Mouse (Mus musculus) skeletal muscle tissue, adult 2 months (tissue): ENCODE measurements around the gene Nemp2.

Experiments used
- DNase-seq: peaks from one replicate; pipeline ENCODE4 v3.0.0-alpha.2; 2012; ENCODE audit warnings: low read depth, low spot score

Nemp2 gene

GRCm38 (mm10) chr1:52630248-52630936 is at the start of gene Nemp2:
Nemp2 (plus strand) TSS chr1:52630703.
- peak; percentile 79 for DNase-seq

DNA sequence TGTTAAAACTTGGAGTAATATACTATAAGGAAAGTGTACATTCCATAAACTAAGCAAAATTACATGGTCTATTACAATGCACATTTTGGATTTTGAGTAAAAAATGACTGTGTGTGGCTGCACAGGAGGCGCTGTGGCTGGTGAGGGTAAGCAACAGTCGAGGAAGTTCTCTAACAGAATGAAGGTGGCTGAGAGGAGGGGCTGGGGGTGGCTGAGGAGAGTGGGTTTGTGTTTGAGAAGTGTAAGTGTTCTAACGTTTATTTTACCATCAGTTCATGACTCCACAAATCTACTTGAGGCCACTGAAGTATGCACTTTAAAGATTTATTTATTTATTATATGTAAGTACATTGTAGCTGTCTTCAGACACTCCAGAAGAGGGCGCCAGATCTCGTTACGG is 48.8 kb upstream of the Nemp2 start:
- no peak for DNase-seq

DNA sequence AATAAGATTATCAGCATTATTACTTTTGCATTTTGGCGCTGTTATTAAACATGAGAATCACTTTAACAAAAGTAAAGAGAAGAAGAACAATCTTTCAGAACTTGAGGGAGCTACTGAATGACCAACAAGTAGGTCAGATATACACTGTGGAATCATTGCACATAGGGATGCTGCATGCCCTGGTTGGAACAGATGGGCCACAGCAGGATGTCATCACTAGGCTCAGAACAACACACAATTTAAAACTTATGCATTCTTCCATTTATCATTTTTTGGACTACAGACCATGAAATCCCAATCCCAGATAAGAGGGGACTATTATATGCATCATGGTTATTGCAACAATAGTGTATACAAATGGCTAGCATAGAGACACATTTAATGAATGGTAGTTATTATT is 47.6 kb upstream of the Nemp2 start:
- no peak for DNase-seq

DNA sequence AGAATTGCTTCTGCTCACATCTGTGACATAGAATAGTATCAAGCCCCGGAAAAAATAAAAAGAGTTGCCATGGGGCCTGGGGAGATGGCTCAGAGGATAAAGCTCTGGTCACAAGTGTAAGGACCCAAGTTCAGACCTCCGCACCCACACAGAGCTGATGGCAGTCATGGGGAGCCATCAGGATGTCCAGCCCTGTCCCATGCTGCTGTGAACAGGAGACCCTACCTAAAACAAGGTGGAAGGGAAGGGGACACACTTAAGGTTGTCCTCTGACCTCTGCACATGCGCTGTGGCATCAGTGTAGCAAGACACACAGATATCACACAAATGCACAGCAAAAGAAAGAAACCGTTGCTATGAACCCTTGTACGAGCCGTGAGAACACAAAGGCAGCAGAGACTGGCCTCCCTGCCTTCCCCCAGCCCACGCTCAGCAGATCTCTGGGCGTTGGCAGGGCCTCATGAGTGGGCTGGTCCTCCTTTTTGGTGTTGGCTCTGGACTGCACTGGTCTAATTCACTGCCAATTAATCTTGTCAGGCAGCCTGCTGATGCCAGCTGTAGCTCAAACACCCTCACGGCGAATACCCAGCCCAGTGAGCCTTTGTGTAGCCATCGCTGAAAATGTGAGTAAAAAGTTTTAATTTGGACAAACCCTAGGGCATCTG is 33.4 kb upstream of the Nemp2 start:
- DNase-seq, result no peak

GRCm38 (mm10) chr1:52597761-52598160 is 32.7 kb upstream of the Nemp2 start:
- no peak for DNase-seq

DNA sequence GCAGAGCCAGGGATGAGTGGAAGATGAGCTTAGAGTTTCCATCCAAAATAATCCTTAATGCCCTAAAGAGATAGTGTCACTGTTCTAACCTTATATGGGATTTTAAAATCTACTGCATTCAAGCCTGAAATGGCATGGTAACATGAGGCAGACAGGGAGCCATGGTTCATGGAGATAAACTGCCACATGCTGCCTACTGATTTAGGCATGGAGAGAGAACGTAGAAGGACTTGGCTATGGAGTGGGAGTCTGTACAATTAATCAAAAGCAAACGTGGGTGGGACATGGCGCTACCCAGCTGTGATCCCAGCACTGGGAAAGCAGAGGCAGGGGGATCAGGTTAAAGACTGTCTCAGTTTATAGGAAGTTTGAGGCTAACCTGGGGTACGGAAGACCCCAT is 32.1 kb upstream of the Nemp2 start:
- no peak for DNase-seq

DNA sequence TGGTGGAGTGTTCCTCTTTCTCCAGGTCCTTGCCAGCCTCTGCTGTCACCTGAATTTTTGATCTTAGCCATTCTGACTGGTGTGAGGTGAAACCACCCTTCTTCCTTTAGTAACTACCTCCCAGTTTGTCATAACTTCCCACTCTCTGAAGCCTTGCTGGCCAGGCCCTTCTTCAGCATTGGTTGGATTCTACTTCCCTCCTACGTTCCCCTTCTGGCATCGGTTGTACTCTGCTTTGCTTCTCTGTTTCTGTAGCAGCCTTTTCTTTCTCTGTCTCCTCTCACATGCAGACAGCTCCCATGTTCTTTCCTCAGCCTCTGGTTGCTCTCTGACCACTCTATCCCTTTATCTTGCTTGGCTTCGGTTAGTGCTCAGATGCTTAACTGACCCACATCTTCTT is 29.0 kb upstream of the Nemp2 start:
- no peak for DNase-seq

DNA sequence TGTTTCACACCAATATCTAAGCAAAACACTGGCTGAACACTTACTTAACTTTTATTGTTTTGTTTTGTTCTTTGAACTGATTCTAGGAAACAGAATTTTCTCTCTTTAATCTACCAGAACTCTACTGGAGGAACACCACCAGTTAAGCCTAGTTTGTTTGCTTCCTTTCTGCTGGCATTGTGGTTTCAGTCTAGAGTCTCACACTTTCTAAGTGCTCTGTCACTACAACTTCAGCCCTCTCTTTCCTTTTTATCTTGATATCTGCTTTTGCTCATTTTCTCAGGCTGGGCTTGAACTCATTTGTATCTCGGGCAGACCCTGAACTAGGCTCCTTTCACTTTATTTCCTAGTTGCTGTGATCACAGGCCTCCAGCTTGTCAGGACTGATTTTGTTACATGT is 22.8 kb upstream of the Nemp2 start:
- DNase-seq, result no peak

DNA sequence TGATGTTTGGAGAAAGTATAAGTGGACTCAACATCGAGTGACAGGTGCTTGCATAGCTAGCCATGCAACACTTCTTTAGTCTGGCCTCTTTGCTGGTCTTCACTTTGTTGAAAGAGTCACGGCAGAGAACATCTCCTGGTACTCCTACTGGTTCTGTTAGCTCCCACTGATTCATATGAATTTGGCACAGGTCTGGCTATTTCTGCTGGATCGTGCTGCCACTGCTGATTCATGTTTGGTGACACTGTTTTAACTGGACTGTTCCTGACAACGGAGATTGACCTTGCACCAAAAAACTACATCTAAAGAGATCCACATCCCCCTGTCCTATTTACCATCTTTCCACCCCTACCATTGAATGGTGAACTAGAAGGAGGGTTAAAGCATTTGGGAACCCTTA is 22.0 kb upstream of the Nemp2 start:
- no peak for DNase-seq

GRCm38 (mm10) chr1:52618217-52618616 is 12.3 kb upstream of the Nemp2 start:
- no peak for DNase-seq

DNA sequence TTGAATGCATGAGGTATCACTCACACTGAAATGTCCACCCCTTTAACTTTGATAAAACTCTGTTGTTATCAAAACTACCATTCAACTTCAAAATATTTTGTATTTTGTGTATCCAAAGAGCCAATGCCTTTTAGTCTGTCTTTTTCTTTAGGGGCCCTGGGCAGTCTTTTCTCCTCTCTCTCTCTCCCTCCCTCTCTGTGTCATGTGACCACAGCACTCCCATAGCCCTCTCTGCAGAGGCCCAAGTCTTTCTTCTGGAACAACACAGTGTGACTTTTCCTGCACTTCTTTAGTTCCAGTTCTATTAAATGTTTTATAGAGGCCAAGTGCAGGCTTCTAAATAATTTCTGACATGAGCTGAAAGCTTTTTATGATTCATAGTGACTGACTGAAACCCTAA is 10.1 kb upstream of the Nemp2 start:
- no peak for DNase-seq

DNA sequence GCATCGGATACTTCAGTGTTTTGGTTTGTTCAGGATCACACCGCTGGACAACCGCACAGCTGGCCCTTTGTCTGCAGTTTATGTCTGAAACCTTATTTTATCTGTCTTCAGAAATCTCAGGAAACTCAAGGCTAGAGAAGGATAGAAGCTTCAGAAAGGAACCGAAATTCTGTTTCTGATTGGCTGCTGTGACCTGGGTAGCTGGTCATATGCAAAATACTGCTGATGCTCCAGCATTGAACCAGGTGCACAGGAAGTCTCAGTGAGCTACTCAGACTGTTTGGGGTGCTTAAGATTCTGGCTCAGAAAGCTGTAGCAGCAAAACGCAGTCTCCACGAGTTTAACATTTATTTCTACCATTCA is 415 bp downstream of the Nemp2 start:
- peak; percentile 29 for DNase-seq

- no peak for DNase-seq
These were observed 1.1 kb downstream of the Nemp2 start for GRCm38 (mm10) chr1:52631570-52631969.

GRCm38 (mm10) chr1:52634251-52634650 is 3.7 kb downstream of the Nemp2 start:
- DNase-seq, result no peak

- DNase-seq, result no peak
These were observed 5.4 kb downstream of the Nemp2 start for GRCm38 (mm10) chr1:52635932-52636331.

DNA sequence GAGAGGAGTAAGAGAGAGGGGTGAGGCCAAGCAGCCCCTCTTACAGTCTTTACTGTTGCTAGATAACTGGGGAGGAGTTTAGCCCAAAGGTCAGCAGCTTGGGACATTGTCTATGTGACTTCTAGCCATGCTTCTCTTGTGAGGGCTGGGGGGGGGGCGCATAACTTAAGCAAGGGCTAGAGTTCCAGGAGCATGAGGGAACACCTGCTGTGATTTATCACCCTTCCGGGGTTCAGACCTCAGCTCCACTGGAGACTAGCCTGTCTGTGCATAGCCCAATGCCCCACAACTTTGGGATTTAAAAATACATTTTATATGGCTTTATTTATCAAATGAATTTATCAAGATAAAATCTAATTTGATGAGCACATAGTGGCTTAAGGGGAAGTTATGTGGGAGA is 7.6 kb downstream of the Nemp2 start:
- DNase-seq, result no peak

- DNase-seq, result no peak
These were observed 8.6 kb downstream of the Nemp2 start for GRCm38 (mm10) chr1:52639090-52639489.

GRCm38 (mm10) chr1:52640266-52640665 is 9.8 kb downstream of the Nemp2 start:
- DNase-seq, result no peak

GRCm38 (mm10) chr1:52640736-52641135 is 10.2 kb downstream of the Nemp2 start:
- DNase-seq, result no peak

DNA sequence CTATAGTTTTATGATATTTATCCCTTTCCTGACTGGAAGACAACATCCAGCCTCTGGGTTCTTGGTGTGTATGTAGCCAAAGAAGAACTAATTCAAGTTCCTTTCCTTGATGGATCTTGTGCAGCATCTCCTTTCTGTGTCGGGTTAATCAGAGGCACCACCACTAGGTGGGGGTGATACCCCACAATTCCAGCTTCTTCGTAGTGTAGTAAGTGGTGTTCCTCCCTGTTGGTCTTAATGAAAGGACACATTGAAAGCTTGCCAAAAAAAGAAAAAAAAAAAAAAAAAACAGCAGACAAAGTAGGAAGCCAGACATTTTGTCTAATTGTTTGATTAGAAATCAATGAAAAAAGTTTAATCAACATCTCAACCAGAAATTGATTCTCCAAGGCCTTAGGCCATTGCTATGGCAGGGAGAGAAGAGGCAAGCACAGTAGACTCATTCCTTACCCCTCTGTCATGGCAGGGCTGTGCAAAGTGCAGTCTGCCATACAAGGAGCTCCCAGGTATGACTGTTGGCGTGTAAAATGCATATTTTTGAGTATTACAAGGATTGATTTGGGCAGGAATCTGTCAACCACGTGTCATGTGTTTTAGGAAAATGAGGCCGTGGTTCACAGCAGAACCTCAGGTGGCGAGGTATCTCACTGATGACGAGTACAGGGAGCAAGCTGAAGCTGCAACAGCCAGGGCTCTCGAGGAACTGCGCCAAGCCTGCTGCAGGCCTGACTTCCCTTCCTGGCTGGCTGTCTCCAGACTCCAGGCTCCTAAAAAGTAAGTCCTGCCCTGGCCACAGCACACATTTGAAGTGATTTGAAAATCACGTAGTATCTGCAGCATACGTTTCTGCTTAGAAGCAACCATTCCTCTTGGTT is 17.9 kb downstream of the Nemp2 start:
- peak; percentile 51 for DNase-seq

DNA sequence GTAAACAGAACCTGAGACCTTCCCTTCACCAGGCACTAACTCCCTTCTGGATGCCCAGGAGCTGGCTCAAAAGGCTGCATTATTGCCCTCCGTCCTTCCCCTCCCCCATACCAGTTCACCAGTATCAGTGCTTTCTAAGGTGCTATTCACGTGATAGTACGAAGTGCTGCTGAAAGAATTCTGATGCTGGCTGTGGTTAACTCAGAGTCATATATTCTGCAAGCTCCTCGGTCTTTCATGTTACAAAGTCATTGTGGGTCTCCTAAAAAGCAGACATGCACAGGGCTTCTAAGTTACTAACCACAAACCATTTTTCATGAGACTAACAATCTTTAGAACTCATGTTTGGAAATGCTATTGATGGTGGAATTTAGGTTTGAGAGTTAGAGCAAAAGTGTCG is 19.6 kb downstream of the Nemp2 start:
- DNase-seq, result no peak

DNA sequence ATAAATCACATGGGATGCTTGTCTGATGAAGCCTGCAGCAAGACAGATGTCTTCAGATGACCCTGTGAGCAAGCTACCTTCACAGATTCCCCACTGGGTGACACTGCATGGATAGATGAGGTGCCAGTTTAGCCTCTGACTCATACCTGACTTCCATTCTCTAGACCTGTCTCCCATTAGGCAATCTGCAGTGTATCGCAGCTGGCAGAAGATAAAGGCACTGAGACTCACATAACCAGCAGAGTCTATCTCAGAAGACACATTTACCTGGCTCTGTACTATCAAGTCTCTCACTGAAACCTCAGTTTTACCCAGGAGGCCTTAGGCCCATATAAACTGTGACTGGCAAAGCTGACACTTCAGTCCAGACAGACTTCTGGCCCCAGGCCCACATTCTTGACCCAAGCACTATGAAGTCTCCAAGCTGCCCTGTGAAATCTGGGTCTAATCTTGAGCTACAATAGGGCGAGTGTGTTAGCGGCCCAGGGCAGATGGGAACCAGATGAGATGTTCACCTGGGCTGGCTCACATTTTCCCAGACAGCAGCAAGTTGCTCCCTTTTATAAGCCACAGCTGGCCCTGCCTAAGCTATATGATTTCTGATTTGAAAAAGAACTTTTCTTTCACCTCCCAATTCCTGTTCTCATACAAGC is 22.2 kb downstream of the Nemp2 start:
- DNase-seq, result no peak
